Mouse (Mus musculus): Measurements from ENCODE around the gene Gm17535.
"Not testable (repeated sequence)": the region's sequence is repeated elsewhere in the genome, so short reads cannot be mapped to it uniquely, and the experiment has no call there.

DNA sequence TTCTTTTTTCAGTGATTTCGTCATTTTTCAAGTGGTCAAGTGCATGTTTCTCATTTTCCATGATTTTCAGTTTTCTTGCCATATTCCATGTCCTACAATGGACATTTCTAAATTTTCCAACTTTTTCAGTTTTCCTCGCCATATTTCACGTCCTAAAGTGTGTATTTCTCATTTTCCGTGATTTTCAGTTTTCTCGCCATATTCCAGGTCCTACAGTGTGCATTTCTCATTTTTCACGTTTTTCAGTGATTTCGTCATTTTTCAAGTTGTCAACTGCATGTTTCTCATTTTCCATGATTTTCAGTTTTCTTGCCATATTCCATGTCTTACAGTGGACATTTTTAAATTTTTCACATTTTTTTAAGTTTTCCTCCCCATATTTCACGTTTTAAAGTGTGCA lies 27.8 kb upstream of the Gm17535 start:
- TF ChIP-seq POLR2A (IDR thresholded peaks at IDR 0.05; ENCODE audit: borderline replicate concordance, control insufficient read depth, low read depth, low read length); CTCF (IDR thresholded peaks at IDR 0.05; ENCODE audit: control insufficient read depth, insufficient read depth, low read length): not testable (repeated sequence)

All from bone marrow, adult 2 months (tissue).